Mouse (Mus musculus): ENCODE results near the gene Ascc2.
"Not testable (repeated sequence)": the region's sequence is repeated elsewhere in the genome, so short reads cannot be mapped to it uniquely, and the experiment has no call there.

Ascc2 gene

DNA sequence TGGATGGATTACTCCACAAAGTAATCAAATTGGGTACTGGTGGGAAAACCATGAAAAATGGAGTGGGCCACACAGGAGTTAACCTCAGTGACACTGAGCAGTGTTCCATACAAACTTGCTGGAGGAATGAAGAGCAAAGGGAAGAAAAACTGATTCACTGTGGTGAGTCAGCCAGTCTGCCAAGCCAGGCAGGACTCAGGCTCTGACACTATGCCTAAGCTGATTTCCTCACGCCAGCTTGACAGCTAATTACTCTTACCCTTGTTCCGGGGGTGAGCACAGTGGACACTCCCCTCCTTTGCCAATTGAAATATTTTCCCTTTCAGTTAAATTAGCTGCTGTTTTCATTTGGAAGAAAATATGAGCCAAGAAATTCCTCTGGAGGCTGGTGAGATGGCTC is 4.1 kb upstream of the Ascc2 start:
- no peak for DNase-seq (ENCODE audit: low read depth)

DNA sequence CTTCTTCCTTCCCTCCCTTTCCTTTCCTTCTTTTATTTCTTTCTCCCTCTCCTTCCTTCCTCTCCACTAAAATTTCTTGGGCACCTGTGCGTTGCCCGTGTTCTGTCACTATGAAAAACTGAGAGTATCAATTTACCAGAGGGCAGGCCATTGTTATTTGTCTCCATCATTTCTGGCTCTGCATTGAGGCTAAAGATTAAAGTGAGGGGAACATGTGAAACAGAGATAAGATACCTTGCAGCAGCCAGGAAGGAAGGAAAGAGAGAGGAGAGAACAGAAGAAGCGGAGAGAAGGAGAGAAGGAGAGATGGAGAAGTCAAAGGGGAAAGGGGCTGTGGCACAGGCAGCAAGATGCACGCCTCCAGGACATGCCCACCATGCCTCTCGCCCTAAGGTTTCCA is 3.2 kb upstream of the Ascc2 start:
- DNase-seq (ENCODE audit: low read depth) = no peak

DNA sequence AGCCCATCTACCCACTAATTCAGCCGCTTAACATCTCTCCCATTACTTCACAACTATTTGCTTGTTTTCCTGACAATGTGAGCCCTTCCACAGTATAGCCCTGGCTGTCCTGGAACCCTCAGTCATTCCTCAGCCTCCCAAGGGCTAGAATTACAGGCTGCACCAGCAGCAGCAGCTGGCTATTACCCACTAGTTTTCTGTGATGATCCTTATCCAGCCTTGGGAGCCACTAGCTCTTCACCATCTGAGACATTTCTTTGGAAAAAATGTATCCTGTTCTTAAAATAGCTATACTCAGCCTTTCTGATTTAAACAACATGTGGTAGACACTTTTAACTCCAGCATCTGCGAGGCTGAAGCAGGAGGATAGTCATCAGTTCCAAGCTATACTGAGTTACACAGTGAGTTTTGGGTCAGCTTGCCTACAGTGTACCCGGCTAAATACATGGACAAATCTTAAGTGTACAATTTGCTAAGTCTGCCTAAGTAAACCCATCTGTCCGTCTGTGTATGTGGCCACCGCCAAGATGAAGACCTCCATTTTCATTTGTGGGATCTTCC is 685 bp upstream of the Ascc2 start:
- DNase-seq (ENCODE audit: low read depth) = no peak

DNA sequence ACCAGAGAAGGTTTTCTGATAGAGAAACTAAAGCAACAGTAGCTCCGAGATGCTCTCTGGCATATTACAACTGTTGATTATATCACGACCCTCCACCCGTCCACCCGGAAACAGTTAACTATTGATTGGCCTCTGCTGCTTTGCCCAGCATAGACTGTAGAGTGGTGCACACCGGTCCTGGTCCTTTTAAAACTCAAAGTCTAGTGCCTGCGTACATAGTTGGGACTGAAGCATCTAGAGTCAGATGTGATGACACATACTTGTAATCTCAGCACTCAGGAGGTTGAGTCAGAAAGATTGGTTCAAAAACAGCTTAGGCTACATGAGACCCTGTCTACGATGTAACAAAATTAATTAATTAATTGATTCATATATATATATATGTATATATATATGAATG is 714 bp downstream of the Ascc2 start:
- DNase-seq (ENCODE audit: low read depth) = no peak

DNA sequence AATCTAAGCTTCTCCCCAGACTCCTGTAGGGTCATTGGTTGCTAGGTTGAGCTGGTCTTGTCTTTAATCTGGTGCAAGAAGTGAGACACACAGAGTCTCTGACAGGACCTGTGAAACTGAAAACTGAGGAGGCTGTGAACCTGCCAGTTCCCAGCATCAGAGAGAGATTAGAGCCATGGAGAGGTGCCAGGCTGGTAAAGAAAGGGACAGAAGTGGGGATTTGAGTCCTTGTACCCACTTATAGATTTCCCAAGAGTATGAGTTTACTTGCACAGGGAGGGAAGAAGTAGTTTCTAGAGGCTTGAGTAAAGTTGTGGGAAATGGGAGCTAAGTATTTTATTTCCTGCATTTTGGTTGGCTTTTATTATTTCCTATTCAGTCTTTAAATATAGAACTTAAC is 3.6 kb downstream of the Ascc2 start:
- DNase-seq (ENCODE audit: low read depth) = no peak

DNA sequence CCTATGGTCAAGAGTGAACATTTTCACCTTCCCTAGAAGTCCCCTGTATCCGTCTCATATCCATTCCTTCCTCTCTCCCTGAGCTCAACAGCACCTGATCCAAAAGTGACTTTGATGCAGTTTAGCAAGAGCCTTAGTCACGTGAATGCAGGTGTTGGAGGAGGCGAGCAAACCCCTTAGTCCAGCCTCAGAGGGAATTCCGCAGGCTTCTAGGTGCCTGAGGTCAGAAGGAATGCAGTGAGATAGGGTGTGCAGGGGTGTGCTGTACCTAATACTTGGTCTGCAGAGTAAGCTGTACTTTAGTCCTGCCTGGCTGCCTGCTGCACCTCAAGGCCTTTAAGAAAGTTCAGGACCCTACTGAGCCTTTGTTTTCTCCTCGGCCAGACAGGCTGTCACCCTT is 6.2 kb downstream of the Ascc2 start:
- no peak for DNase-seq (ENCODE audit: low read depth)

DNA sequence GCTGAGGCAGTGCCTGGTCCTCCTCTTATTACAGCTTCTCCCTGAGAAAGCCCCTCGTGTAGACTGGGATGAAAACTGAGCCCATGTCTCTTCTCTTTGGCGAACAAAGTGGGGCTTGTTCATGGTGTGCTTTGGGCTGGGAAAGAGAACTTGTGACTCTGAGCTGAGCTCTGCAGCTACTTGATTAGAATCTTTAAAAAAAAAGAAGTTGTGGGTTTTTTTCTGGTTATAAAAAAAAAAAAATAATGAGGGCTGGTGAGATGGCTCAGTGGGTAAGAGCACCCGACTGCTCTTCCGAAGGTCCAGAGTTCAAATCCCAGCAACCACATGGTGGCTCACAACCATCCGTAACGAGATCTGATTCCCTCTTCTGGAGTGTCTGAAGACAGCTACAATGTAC is 7.6 kb downstream of the Ascc2 start:
- DNase-seq (ENCODE audit: low read depth) = not testable (repeated sequence)

DNA sequence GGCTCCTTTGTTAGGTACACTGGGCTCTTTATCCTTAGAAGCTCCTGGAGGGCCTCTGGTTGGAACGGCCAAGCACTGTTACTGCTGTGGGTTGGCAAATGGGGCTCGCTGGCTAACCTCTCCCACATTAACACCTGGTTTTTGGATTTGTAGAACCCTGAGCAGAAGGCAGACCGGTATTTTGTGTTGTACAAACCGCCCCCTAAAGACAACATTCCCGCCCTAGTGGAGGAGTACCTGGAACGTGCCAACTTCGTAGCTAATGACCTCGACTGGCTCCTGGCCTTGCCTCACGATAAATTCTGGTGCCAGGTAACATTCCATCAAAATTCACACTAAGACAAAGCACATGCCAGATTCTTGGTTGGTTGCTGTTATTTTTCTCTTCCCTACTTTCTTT is 8.9 kb downstream of the Ascc2 start:
- DNase-seq (ENCODE audit: low read depth) = no peak

DNA sequence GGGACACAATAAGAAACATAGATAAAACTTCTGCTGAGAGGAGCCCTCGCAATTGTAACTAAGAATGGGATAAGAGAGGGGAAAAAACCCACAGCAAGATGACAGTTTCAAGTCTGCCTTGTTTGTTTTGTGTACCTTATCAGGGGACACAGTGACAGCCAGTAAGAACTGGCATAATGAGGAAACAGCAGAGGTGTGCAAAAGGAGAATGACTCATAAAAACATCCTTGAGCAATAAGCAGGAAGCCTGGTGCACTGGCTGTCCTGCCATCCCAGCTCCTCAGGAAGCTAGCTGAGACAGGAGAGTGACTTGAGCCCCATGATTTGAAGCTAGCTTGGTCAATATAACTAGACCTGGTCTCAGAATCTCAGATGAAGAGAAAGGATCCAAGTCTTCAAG is 22.3 kb downstream of the Ascc2 start:
- DNase-seq (ENCODE audit: low read depth) = peak; percentile 34

DNA sequence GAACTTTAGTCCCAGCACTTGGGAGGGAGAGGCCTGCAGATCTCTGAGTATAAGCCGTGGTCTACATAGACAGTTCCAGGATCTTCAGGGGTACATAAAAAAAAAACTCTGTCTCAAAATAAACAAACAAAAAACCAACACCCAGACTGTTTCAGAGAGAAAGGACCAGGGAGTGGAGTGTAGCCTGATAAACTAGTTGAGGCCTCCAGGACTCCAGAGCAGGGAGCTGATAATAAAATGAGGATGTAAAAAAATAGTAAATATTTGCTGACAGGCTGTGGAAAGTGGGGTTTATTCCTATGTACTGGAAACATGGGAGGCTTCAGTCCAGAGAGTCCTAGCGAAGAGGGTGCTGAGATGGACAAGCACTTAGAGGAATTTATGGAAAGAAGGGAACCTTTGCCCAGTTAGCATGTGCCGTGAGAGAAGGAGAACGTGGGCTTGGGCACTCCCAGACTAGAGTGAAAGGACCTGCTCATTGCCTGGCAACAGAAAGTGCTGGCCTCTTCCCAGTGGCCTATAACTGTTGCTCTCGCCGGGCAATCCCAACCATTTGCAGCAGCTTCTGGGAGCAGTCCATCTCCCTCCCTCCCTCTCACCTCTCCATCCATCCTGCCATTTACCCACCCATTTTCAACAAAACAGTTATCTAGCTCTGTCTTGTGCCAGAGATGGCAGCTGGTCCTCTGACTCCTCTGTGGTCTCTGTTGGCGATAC is 22.9 kb downstream of the Ascc2 start:
- DNase-seq (ENCODE audit: low read depth) = no peak

DNA sequence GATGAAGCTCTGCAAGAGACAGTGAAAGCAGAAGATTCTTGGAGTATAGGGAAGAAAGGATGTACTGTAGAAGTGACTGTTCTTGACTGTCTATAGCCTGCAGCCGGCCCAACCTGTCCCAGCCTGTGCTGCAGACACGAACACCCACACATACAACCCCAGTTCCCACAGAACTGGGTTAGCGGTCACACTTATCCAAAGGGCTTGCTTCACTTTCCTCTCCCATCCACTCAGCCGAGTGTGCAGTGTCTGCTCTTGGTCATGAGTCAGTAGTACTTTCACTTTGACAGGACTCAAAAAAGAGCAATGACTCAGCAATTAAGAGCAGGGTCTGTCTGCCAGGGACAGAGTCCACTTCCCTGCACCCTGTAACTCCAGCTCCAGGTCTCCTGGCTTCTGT is 23.8 kb downstream of the Ascc2 start:
- DNase-seq (ENCODE audit: low read depth) = peak; percentile 34

DNA sequence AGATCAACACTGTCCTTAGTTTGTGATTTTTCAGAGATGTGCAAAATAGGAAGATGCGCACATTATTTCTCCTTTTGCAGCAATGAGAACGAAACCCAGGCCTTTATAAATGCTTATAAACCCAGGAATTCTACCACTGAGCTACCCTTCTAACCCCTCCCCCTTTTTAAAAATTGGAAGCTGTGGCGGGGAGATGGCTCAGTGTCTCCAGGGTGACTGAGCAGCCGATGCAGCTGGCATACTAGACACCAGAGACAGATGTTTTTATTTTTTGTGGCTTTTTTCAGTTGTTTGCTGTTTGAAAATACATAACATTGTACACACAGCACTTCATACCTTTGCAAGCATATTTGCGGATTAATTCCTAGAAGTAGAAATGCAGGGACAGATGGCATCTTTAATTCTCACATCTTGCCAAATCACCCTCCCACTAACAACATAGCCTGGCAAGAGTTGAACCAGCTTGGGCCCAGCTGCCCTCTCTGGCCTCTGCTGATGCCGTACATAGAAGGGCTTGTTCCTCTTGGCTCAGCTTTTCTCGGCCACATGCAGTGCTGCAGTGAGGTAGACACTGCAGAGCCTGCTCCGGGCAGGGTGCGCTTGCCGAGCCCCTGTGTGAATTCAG is 24.4 kb downstream of the Ascc2 start:
- no peak for DNase-seq (ENCODE audit: low read depth)

DNA sequence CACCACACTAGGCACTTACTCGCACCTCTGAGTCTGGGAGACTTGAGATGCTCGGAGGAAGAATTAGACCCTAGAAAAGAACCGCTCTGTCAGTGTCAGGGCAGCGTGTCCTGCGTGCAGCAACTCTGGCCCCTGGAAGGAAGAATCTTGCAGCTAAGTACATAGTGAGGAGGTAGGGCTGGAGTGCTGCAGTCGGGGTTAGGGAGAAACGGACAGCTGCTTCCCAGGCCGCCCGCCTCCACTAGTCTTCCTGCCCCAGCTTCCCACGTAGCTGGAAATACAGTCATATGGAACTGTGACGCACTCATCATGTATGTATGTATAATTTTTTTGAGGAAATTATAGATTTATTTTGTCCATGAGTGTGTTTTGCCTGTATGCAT is 24.9 kb downstream of the Ascc2 start:
- no peak for DNase-seq (ENCODE audit: low read depth)

DNA sequence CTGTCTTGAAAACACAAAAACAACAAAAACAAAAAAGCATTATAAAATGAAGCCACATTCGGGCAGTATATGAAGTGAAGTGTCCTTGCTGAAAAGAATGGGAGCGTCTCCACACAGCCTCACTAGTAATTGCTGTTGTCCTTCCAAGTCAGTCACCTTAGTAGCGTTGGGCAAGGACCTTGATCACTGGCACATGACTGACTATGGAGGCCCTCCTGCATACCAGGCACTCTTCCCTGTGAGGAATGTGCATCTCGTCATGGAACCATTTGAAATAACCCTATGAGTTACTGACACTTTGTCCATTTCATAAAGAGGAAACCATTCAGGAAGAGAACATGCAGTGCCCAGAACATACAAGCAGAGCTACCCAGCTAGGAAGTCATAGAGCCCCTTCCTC is 34.2 kb downstream of the Ascc2 start:
- DNase-seq (ENCODE audit: low read depth) = no peak

DNA sequence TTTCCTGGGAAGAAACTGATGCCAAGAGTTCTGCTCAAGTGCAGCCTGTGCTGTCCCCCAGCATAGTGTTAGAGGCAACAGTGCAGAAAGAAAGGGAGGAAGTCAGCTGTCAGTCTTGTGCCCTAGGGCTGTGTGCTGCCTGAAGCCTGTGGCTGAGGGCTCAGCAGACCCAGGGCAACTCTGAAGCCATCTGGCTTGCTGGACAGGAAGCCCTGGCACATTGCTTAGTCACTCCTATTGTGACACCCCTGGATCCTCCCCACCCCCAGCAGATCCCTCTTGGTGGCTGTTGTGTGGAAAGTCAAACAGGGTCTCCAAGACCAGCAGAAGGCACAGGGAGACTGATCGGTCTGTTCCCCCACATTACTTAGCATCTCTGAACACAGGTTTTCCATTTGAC is 37.0 kb downstream of the Ascc2 start:
- no peak for DNase-seq (ENCODE audit: low read depth)

DNA sequence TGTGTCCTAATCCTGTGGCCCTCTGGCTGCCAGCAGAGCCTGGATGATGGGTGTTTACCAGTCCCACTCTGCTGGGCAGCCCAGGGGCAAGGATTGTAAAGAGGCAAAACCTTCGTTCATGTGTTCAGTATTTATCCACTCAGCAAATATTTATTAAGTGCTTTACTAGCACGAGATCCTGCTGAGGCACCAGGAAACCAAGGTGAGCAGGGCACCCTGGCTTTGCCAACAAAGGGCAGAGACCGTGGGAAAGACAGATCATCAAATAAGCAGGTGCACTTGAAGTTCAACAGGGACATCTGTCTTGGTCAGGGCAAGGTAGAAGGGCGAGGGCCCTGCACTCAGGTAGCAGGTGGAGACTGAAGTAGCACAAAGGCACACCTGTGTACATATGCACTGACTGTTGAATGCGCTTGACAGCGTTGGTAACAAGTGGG is 37.6 kb downstream of the Ascc2 start:
- DNase-seq (ENCODE audit: low read depth) = no peak

DNA sequence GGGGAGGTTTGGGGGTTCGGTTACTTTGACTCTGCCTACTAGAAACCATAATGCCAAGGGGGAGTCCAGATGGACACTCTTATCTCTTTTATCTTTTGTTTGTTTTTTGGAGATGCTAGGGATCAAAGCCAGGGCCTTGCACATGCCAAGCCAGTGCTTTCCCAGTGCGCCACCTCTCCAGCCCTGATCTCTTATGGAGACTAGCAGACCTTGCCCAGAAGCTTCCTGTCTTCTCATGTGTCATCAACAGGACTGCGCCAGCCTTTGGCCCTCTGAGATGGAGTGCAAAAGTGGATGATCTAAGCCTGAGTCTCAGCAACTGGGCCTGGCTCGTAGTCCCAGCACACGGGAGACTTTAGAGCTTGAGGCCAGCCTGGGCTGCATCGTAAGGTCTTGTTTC is 38.1 kb downstream of the Ascc2 start:
- DNase-seq (ENCODE audit: low read depth) = no peak

DNA sequence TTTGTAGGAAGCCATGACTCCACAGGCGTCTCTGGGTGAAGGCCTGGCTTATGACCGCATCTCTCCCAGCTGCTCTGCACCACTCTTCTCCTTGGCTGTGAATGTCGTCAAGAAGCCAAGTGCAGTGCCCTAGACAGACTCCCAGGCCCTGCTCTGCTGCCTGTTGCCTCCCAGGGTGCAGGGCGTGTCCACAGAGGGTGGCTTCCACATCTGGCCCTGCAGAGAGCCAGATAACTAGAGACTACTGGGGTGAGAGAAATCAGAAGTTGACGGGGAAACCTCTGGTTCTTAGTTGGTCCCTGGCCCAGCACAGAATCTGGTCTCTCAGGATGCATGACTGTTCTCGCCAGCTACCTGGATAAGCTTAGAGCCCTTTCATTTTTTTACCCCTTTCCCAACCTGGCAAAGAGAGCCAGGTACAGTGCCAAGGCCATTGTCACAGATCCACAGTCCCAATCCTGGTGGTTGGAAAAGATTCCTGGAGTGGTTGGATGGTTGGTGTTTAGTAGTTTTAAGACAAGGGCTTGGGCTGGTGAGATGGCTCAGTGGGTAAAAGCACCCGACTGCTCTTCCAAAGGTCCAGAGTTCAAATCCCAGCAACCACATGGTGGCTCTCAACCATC is 39.8 kb downstream of the Ascc2 start:
- DNase-seq (ENCODE audit: low read depth) = no peak

DNA sequence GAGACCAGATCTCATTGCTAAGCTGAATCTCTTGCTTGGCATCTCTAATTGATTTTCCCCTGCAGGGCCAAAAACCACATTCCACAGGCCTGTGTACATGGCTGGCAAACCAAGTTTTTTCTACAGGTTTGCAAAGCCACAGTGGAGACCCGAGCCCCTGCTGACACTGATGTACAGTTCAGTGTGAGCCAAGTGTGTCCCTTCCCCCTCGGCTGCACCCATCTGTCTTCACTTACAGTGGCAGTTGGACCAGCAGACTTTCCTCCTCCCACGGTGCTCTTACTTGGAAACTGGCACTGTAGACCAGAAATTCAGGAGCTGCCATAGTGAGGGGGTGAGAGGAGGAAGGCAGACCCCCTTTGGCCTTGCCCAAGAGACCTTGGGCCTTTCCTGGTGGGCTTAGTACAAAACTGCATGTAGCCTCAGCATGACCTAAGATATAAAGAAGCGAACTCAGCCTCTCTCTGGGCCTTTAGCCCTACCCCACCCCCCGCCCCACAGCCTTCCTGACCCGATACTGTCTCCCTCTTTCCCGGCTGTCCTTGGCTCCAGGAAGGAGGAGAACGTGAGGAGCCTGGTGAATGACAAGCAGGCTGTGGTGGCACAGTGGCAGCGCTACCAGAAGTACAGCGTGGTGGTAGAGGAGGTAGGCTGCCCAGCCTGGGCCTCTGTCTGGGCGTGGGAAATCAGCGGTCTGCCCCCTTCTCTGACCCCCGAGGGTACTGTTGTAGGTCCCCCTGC is 41.3 kb downstream of the Ascc2 start:
- no peak for DNase-seq (ENCODE audit: low read depth)

DNA sequence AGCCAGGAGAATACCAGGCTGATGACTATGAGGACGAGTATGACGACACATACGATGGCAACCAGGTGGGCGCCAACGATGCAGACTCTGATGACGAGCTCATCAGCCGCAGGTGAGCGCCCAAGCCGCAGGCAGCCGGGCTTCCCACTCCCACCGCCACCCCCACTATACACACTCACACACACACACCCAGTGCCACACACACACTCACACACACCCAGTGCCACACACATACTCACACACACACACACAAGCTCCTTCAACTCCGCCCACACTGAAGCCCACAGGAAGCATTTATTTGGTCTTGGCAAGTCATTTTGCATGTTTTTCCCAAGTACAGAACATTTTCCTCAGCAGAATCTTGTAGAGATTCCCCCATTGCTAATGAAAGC is 41.9 kb downstream of the Ascc2 start:
- DNase-seq (ENCODE audit: low read depth) = no peak

DNA sequence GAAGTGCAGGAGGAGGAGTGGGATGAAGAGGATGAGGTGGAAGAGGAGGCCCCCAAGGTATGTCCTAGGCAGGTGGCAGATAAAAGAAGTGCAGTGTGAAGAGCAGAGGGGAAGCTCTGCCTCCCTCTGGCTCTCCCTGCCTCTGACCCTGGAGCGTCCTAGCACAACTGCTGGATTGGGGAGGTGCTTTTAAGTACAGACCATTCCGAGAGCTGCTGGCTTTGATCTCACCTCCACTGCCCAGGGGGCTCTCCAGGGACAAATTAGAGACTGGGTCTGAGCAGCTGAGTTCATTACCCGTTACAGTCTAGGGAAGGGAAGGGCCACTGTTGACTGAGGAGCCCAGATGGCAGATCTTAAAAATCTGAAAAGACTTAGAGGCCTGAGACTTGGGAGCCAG is 42.6 kb downstream of the Ascc2 start:
- no peak for DNase-seq (ENCODE audit: low read depth)

DNA sequence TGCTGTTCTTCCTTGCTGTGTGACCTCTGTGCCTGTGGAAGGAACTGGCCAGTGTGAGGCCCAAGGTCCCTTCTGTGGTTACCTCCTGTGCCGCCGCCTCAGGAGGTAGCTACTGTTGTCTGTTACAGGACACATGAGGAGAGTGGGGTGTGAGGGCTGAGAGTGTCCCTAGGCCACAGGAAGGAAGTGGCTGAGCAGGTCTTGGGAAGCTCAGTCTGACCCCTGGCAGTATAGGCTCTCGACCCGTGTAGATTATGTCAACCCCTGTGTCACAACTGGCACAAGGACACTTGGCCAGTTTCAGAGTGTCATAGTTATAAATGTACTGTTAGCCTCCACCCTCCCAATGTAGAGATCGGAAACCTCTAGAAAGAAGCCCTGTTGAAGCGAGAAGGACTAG is 46.0 kb downstream of the Ascc2 start:
- no peak for DNase-seq (ENCODE audit: low read depth)

DNA sequence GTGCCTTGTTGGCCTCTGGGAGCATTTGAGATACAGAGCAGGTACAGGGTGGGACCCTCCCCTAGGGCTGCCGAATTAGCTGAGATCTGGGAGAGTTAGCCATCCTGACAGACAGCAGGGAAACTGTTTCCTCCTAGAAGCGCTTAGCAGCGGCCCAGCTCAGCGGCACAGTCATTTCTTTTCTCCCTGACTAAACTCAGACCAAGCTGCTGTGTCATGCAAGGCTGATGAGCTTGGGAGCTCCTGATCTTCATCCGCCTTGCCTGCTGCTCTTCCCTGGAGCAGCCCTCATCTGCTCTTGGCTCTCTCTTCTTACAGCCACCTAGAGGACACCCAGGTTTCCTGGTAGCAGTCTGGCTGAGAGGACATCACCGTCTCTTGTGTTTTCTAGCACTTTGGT is 46.6 kb downstream of the Ascc2 start:
- no peak for DNase-seq (ENCODE audit: low read depth)
